In the genomic region with DNA sequence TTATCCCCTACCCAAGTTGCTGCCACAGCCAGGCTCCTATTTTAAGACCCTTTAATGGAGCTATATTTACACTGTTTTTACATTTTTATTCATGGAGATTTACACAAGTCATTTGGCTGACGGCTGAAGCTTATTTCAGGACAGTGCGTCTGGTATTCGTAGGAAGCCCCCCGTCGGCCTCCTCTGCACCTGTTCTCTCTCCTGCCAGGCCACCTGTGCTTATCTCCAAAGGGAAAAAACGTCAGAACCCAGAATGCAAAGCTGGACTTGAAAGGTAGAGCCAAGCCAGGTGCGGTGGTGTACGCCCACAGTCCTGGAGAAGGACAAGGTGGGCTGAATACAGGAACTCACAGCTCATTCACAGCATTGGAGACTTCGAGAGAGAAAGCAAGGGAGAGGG, we compare ENCODE assay signal across 25 mouse cellular contexts.
"Had no signal": no experiment of that assay in that cellular context is flagged by ENCODE, and none has a peak within 500 bp of the region (broad histone marks: within the 10 kb centered on the region; RNA-seq: fewer than 3 reads in every experiment).

No protein-coding gene starts in this region.

- H3K9ac ChIP-seq: heart, embryonic 13.5 days; heart, embryonic 15.5 days; hindbrain, embryonic 13.5 days; hindbrain, embryonic 15.5 days; kidney, embryonic 15.5 days; limb, embryonic 13.5 days; limb, embryonic 15.5 days; liver, embryonic 12.5 days had no signal

- DNase-seq: gastrocnemius, postnatal 14 days; gastrocnemius, postnatal 36 days; heart, adult 18-20 months; heart, postnatal 14 days; heart, postnatal 36 days; kidney, adult 11 months; kidney, adult 2 months; kidney, adult 9 months; kidney, postnatal 14 days; kidney, postnatal 36 days; layer of hippocampus, adult 9-11 months; layer of hippocampus, postnatal 36 days; left cerebral cortex, postnatal 4 days had no signal

- H3K9me3 ChIP-seq: heart, embryonic 13.5 days; heart, embryonic 15.5 days; hindbrain, embryonic 13.5 days; hindbrain, embryonic 15.5 days; kidney, embryonic 15.5 days; limb, embryonic 13.5 days; limb, embryonic 15.5 days; liver, embryonic 12.5 days had no signal

- H3K36me3 ChIP-seq: heart, embryonic 13.5 days; heart, embryonic 15.5 days; hindbrain, embryonic 13.5 days; hindbrain, embryonic 15.5 days; kidney, embryonic 15.5 days; limb, embryonic 13.5 days; limb, embryonic 15.5 days; liver, embryonic 12.5 days had no signal

- H3K4me2 ChIP-seq: heart, embryonic 11.5 days; heart, embryonic 13.5 days; heart, embryonic 15.5 days; hindbrain, embryonic 13.5 days; hindbrain, embryonic 15.5 days; kidney, embryonic 15.5 days; limb, embryonic 13.5 days; limb, embryonic 15.5 days; liver, embryonic 12.5 days had no signal

- H3K27ac ChIP-seq: heart, embryonic 13.5 days; heart, embryonic 15.5 days; hindbrain, embryonic 13.5 days; hindbrain, embryonic 15.5 days; hindbrain, postnatal 0 days; kidney, embryonic 15.5 days; kidney, postnatal 0 days; limb, embryonic 13.5 days; limb, embryonic 15.5 days; liver, embryonic 12.5 days had no signal

- ATAC-seq: hindbrain, postnatal 0 days; intestine, embryonic 16.5 days; liver, embryonic 12.5 days had no signal

- H3K27me3 ChIP-seq: heart, embryonic 13.5 days; heart, embryonic 15.5 days; hindbrain, embryonic 15.5 days; kidney, embryonic 15.5 days; limb, embryonic 13.5 days; limb, embryonic 15.5 days; liver, embryonic 12.5 days had no signal

- H3K4me1 ChIP-seq: hindbrain, embryonic 13.5 days; hindbrain, embryonic 15.5 days; limb, embryonic 13.5 days; limb, embryonic 15.5 days; liver, embryonic 12.5 days had no signal

- H3K4me3 ChIP-seq: heart, embryonic 13.5 days; heart, embryonic 15.5 days; hindbrain, embryonic 13.5 days; hindbrain, embryonic 15.5 days; kidney, embryonic 15.5 days; limb, embryonic 13.5 days; limb, embryonic 15.5 days; liver, embryonic 12.5 days had no signal
